Mouse (Mus musculus) kidney, embryonic 14.5 days (tissue): ENCODE measurements around the gene Gys2. TPM values are rescaled to one million over a fixed set of nuclear protein-coding genes. Genes with fewer than 3 reads are reported as not detected.

Experiments used
- ATAC-seq: fragments of 200-750 bp; cut with Nextera tagmentation; 2 replicates; pipeline ENCODE4 v1.8.0; 2017; ENCODE audit warnings: moderate number of reproducible peaks, mild to moderate bottlenecking, moderate TSS enrichment, moderate library complexity; ENCODE audit not compliant: low FRiP score, low TSS enrichment
- H3K27ac ChIP-seq: fragments of 300-500 bp; sonication (generic); 2 replicates; pipeline ENCODE4 v1.5.1; 2014; ENCODE audit warnings: low read depth, mild to moderate bottlenecking, low read length, moderate library complexity, mixed read lengths
- H3K27me3 ChIP-seq: fragments of 300-500 bp; sonication (generic); 2 replicates; pipeline ENCODE4 v1.6.1; 2014; ENCODE audit warnings: mild to moderate bottlenecking, low read length; ENCODE audit not compliant: control insufficient read depth, insufficient read depth
- H3K36me3 ChIP-seq: fragments of 300-500 bp; sonication (generic); 2 replicates; pipeline ENCODE4 v1.6.1; 2014; ENCODE audit warnings: low read length, mixed read lengths; ENCODE audit not compliant: control insufficient read depth, insufficient read depth
- H3K4me1 ChIP-seq: fragments of 300-500 bp; sonication (generic); 2 replicates; pipeline ENCODE4 v1.6.1; 2014; ENCODE audit warnings: low read length, mixed read lengths; ENCODE audit not compliant: control insufficient read depth, insufficient read depth
- H3K4me2 ChIP-seq: fragments of 300-500 bp; sonication (generic); replicated peaks from 2 replicates; pipeline ENCODE4 v1.6.1; 2014; ENCODE audit warnings: low read depth, mild to moderate bottlenecking, low read length
- H3K4me3 ChIP-seq: fragments of 300-500 bp; sonication (generic); 2 replicates; pipeline ENCODE4 v1.5.1; 2014; ENCODE audit warnings: mild to moderate bottlenecking, low read length
- H3K9ac ChIP-seq: fragments of 300-500 bp; sonication (generic); 2 replicates; pipeline ENCODE4 v1.6.1; 2014; ENCODE audit warnings: low read depth, mild to moderate bottlenecking, low read length, moderate library complexity
- H3K9me3 ChIP-seq: fragments of 300-500 bp; sonication (generic); 2 replicates; pipeline ENCODE4 v1.6.1; 2016; ENCODE audit warnings: low read length; ENCODE audit not compliant: control insufficient read depth
- WGBS: fragments of 180-500 bp; shearing (Covaris S2); extraction: QIAGEN DNeasy Blood & Tissue Kit; methylation state at CpG from one replicate; pipeline ENCODE4 v1.1.7; 2014; 5-methylcytosine and 5-hydroxymethylcytosine counted together
- polyA plus RNA-seq: library from polyadenylated mRNA; unstranded; fragments of >200 nt; fragmentation: Nextera tagmentation; extraction: Ambion mirVana; gene quantifications from 2 replicates; pipeline ENCODE4 v1.2.1, GENCODE M21; 2014

Gene Gys2
- polyA plus RNA-seq, 1 experiment from 2014 or later = not detected

DNA sequence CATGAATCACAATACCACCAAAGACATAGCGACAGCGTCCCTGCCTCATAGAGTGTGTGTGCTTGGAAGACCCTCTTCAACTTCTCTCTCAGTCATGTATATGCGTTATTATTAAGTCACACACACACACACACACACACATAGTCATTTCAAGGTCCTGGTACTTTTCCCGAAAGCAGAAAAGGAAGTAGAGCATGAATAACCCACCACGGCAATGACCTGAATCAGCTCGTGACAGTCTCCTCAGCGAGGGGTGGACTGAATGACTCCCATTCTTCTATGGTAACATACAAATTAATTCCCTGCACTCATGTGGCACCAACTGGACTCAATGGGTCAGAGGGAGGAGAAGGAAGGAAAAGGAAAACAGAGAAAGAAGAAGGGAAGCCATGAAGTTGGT, 47.9 kb downstream of the Gys2 start:
- no peaks in the 10 kb centered on the region for H3K36me3 ChIP-seq
- no peak overlapping the region for H3K9ac ChIP-seq
- no peak overlapping the region for H3K4me3 ChIP-seq
- no peak for ATAC-seq
- H3K27ac ChIP-seq = no peak overlapping the region
- WGBS = 72% methylated on average over 7 of the region's 7 CpGs
- H3K4me2 ChIP-seq = no peak overlapping the region
- no peaks in the 10 kb centered on the region for H3K27me3 ChIP-seq
- H3K4me1 ChIP-seq = no peaks in the 10 kb centered on the region
- H3K9me3 ChIP-seq = no peaks in the 10 kb centered on the region

DNA sequence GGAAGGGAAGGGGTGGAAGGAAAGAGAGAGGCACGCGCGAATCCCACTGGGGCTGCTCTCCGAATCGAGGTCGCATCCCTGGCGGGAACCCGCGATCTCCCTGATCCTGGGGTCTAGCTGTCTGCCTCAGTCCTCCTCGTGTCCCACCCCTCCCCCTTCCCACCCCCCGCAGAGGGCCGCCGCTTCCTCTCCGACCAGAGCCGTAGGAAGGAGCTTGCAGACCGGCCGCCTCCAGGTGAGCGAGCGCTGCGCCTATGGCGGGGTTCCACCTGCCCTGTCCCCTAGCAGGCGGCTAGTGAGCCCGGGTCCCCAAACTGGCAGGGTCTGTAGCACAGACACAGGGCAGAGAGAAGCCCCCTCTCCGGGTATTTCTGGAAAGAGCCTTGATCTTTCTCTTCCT, 58.3 kb downstream of the Gys2 start:
- Histone ChIP-seq H3K4me1 (0 out of 2 replicates have a peak, but pooled peaks cover 3% of the 10 kb centered on the region), H3K27me3 (peaks cover 24% of the 10 kb centered on the region), H3K36me3 (no peaks in the 10 kb centered on the region), H3K4me2 (peak overlapping the region; percentile 65), H3K4me3 (peak overlapping the region; percentile 40), H3K9me3 (no peaks in the 10 kb centered on the region), H3K27ac (no peak overlapping the region), H3K9ac (no peak overlapping the region)
- WGBS = 4% methylated on average over 20 of the region's 24 CpGs
- ATAC-seq = peak; percentile 70; the same call in 1 of the 2 replicates

DNA sequence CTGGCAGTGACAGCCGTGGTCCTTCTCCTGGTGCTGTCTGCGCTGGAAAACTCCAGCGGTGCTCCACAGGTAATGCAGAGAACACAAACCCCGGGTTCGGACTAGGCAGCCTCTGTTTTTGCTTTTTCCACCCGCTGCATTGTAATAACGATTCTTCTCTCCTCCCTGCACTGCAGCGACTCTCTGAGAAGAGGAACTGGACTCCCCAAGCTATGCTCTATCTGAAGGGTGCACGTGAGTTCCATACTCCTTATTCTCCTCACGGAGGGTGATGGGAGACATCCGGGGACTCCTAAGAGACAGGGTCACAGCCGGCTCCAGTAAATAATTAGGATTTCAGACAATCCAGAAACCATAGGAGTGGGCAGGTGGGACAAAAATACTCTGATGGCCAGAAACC, 59.1 kb downstream of the Gys2 start:
- H3K27ac ChIP-seq = no peak overlapping the region
- H3K9ac ChIP-seq = no peak overlapping the region
- no peaks in the 10 kb centered on the region for H3K36me3 ChIP-seq
- 0 out of 2 replicates have a peak, but pooled peaks have one; percentile 28 for ATAC-seq
- H3K4me1 ChIP-seq = 0 out of 2 replicates have a peak, but pooled peaks cover 3% of the 10 kb centered on the region
- peaks cover 24% of the 10 kb centered on the region for H3K27me3 ChIP-seq
- no peaks in the 10 kb centered on the region for H3K9me3 ChIP-seq
- WGBS = 10% methylated on average over 12 of the region's 12 CpGs
- H3K4me2 ChIP-seq = peak overlapping the region; percentile 21; the same call in 1 of the 2 replicates
- H3K4me3 ChIP-seq = peak overlapping the region; percentile 40

DNA sequence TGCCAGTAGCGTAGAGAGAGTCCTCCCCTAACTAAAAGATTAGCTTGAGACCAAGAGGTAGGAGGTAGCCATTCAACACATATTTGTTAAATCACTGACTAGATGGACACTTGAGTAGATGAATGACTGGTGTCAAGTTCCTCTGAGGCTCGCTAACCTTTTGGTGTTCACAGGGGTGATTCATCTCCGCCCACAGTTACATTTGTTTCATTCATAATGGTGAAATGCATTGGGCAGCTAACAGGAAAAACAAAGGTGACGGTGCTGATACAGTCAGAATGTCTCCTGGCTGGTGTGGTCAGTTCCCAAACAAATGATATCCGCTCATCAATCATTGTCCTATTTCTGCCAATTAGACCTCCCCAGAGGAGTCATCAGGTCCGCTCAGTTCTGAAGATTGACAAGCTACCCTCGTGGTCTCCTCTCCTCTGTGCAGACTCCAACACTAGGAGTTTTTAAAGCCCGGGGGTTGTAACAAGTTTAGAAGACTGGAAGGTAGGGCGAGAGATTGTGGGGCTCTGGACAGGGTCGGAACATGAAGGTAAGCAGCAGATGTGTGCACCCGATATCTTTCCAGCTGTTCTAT, 59.9 kb downstream of the Gys2 start, which contains the start of gene Spx:
Gene Spx, plus strand, starts transcription at position 536 of the 586 bp plus-strand sequence.
- Histone ChIP-seq H3K4me3 (peak within 1 kb of the TSS; percentile 40), H3K27me3 (peaks cover 24% of the 10 kb centered on the region), H3K27ac (no peak within 1 kb of the TSS), H3K36me3 (no peaks in the 10 kb centered on the region), H3K4me2 (peak within 1 kb of the TSS; percentile 65), H3K4me1 (0 out of 2 replicates have a peak, but pooled peaks cover 3% of the 10 kb centered on the region), H3K9ac (no peak within 1 kb of the TSS), H3K9me3 (no peaks in the 10 kb centered on the region)
- 47% methylated on average over 11 of the region's 11 CpGs for WGBS
- ATAC-seq = no peak

DNA sequence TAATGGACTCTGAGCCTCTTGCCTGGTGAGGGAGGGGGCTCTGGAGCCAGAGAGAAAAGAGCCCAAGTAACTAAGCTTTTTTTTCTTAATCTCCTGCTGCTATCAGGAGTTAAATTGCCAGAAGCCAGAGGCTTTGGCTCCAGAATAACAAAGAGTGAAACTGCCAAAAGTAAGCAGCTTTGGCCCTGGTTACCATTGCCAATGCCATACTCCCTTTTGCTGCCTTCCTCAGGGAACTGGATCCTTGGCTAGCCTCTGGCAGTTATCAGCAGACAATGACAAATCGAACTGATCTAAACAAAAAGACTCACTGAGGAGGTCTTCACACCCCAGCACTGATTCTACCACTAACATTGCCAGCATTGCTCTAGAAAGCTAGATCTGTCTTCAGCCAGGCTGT, 61.8 kb downstream of the Gys2 start:
- no peak for ATAC-seq
- H3K27ac ChIP-seq = no peak overlapping the region
- no peak overlapping the region for H3K9ac ChIP-seq
- WGBS = 40% methylated on average over 1 of the region's 1 CpGs
- no peaks in the 10 kb centered on the region for H3K9me3 ChIP-seq
- H3K4me3 ChIP-seq = no peak overlapping the region
- no peaks in the 10 kb centered on the region for H3K36me3 ChIP-seq
- H3K4me2 ChIP-seq = no peak overlapping the region
- H3K4me1 ChIP-seq = 0 out of 2 replicates have a peak, but pooled peaks cover 3% of the 10 kb centered on the region
- peaks cover 24% of the 10 kb centered on the region for H3K27me3 ChIP-seq

DNA sequence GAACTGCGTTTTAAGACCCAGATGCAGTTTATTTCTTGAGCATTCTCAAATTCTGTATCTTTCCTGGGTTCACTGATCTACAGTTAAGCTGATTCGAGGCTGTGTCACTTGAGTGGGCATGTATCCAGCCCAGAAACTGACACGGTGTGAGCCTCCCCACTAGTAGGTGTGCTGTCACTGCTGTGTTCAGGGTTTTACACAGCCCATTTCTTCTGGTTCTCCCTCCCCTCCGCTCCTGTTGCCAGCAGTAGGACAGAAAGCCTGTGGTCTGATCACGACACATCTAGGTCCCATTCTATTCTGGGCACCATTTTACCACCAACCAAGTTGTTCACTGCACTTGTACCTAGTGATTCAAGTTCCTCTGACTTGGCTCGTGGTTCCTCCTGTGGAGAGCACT, 77.2 kb downstream of the Gys2 start:
- H3K9me3 ChIP-seq = no peaks in the 10 kb centered on the region
- H3K36me3 ChIP-seq = peaks cover 46% of the 10 kb centered on the region
- no peak overlapping the region for H3K4me2 ChIP-seq
- no peak overlapping the region for H3K27ac ChIP-seq
- H3K9ac ChIP-seq = no peak overlapping the region
- H3K4me3 ChIP-seq = no peak overlapping the region
- WGBS = 92% methylated on average over 6 of the region's 6 CpGs
- no peaks in the 10 kb centered on the region for H3K27me3 ChIP-seq
- H3K4me1 ChIP-seq = no peaks in the 10 kb centered on the region
- ATAC-seq = no peak

DNA sequence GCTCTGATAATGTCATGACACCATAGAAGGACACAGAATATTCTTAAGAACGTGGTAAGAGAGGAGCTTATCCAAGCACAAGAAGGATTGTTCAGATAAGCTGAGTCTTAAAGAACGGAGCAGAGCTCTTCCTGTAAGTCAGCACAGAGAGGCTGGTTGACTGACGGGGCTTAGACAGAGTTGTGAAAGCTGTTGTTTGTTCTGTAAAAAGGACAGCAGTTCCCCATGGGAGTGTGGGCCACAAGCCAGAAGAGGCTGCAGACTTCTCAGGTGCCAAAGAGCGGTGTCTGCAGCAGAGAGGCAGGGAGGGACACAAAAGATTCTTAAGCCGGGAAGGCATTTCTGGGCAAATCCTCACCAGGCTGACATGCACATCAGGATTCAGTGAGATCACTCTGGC, 78.2 kb downstream of the Gys2 start:
- ATAC-seq = no peak
- H3K9me3 ChIP-seq = no peaks in the 10 kb centered on the region
- no peak overlapping the region for H3K4me3 ChIP-seq
- no peaks in the 10 kb centered on the region for H3K4me1 ChIP-seq
- peaks cover 38% of the 10 kb centered on the region for H3K36me3 ChIP-seq
- no peak overlapping the region for H3K9ac ChIP-seq
- WGBS = 91% methylated on average over 5 of the region's 5 CpGs
- no peak overlapping the region for H3K27ac ChIP-seq
- H3K4me2 ChIP-seq = no peak overlapping the region
- H3K27me3 ChIP-seq = no peaks in the 10 kb centered on the region

DNA sequence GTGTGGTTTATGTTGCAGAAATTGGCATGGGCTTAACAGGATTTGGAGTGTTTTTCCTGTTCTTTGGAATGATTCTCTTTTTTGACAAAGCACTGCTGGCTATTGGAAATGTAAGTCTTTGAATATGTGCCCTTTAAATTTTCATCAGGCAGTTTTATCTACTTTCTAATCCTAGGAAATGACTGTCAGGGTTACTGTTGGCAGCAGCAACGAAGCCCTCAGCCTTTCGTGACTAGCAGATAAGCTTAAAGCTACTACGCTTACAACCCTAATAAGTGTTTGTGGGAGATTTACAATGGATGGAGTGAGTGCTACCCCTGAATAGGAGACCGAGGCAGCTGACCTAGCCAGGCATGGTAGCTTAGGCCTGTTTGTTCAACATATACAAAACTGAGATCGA, 80.6 kb downstream of the Gys2 start:
- Histone ChIP-seq H3K9me3 (no peaks in the 10 kb centered on the region), H3K27ac (no peak overlapping the region), H3K4me1 (peaks cover 12% of the 10 kb centered on the region), H3K27me3 (no peaks in the 10 kb centered on the region), H3K4me3 (no peak overlapping the region), H3K4me2 (no peak overlapping the region), H3K9ac (no peak overlapping the region), H3K36me3 (peaks cover 38% of the 10 kb centered on the region)
- 86% methylated on average over 5 of the region's 5 CpGs for WGBS
- ATAC-seq = no peak

DNA sequence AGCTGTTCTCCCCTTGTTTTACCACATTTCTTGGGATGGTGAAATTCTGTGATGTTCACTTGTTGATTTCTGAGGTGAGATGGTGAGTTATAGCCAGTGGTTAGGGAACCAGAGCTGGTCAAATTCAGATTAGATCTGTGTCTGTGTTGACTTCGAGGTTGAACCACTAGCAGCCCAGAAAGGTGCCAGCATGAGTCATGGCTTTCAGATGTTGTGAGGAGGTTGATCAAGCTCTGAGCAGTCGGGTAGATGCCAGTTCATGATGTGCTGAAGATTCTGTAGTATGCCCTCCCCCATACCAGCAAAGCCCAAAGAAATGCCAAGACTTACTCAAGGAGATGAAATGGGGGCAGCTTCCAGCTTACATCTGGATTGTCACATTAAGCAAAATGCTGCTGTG, 83.8 kb downstream of the Gys2 start:
- Histone ChIP-seq H3K4me2 (no peak overlapping the region), H3K27ac (no peak overlapping the region), H3K9ac (peak overlapping the region; percentile 18; the same call in 1 of the 2 replicates), H3K4me3 (no peak overlapping the region), H3K27me3 (no peaks in the 10 kb centered on the region), H3K9me3 (no peaks in the 10 kb centered on the region), H3K36me3 (peaks cover 14% of the 10 kb centered on the region), H3K4me1 (peaks cover 16% of the 10 kb centered on the region)
- WGBS = 78% methylated on average over 2 of the region's 2 CpGs
- no peak for ATAC-seq
